Mouse (Mus musculus) ES-Bruce4 (cell line): ENCODE data around the gene Prkar1a. TPM values are rescaled to one million over a fixed set of nuclear protein-coding genes. Genes with fewer than 3 reads are reported as not detected.

ENCODE experiments used
- H3K27ac ChIP-seq: 2 replicates; pipeline ENCODE4 v1.5.1; 2012; ENCODE audit warnings: low read length, inconsistent platforms; ENCODE audit not compliant: insufficient read depth
- H3K27me3 ChIP-seq: 2 replicates; pipeline ENCODE4 v1.6.1; 2012; ENCODE audit warnings: mild to moderate bottlenecking, low read length, inconsistent platforms; ENCODE audit not compliant: control insufficient read depth, poor library complexity, insufficient read depth, severe bottlenecking
- H3K36me3 ChIP-seq: 2 replicates; pipeline ENCODE4 v1.6.1; 2012; ENCODE audit warnings: inconsistent platforms, mild to moderate bottlenecking, low read length, moderate library complexity; ENCODE audit not compliant: control insufficient read depth, poor library complexity, insufficient read depth, severe bottlenecking
- H3K4me1 ChIP-seq: one replicate; pipeline ENCODE4 v1.8.1; 2011; ENCODE audit warnings: low read length; ENCODE audit not compliant: control insufficient read depth, insufficient read depth
- H3K4me3 ChIP-seq: 2 replicates; pipeline ENCODE4 v1.5.1; 2011; ENCODE audit warnings: low read depth, mild to moderate bottlenecking, low read length
- H3K9ac ChIP-seq: 2 replicates; pipeline ENCODE4 v1.6.1; 2012; ENCODE audit warnings: low read depth, mild to moderate bottlenecking, inconsistent platforms; ENCODE audit not compliant: poor library complexity, severe bottlenecking
- H3K9me3 ChIP-seq: replicated peaks from 2 replicates; pipeline ENCODE4 v1.6.1; 2012; ENCODE audit warnings: mild to moderate bottlenecking, low read length, inconsistent platforms; ENCODE audit not compliant: control insufficient read depth, poor library complexity, insufficient read depth, severe bottlenecking
- CTCF ChIP-seq: IDR thresholded peaks from one replicate; pipeline ENCODE4 v1.8.1; 2011; ENCODE audit warnings: low read depth, low read length
- EP300 ChIP-seq: IDR thresholded peaks from 2 replicates; pipeline ENCODE4 v1.6.1; 2011; ENCODE audit warnings: low read depth, low read length; ENCODE audit not compliant: insufficient read depth
- POLR2A ChIP-seq: IDR thresholded peaks from one replicate; pipeline ENCODE4 v1.8.1; 2011; ENCODE audit warnings: low read length; ENCODE audit not compliant: insufficient read depth
- polyA plus RNA-seq: library from polyadenylated mRNA; stranded (reverse); fragments of >200 nt; gene quantifications from 2 replicates; pipeline ENCODE4 v1.2.4, GENCODE M21; 2011; ENCODE audit warnings: low read depth; ENCODE audit not compliant: missing spikeins, insufficient read depth, insufficient read length

Prkar1a gene
- polyA plus RNA-seq, 1 experiment, result 98.3 TPM

DNA sequence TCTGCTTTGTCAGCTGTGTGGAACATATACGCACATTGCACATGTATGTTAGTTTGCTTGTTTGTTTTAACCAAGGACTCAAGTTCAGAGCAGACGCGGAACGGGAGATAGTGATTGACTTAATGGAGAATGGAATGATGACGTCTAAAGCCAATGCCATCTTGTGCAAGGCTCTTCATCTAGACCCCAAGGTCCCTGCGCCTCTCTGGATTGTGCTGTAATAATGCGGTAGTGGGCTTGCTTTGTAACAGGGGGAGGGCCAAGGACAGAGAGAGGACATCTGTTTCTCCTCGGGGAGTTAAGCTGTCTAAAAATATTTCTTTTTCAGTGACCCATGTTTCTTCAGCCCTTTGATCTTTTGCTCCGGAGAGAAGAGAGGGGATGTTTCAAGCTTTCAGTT lies 14.3 kb upstream of the Prkar1a start:
- H3K4me1 ChIP-seq, result no peaks in the 10 kb centered on the region
- H3K27ac ChIP-seq, result no peak overlapping the region
- no peaks in the 10 kb centered on the region for H3K36me3 ChIP-seq
- H3K9me3 ChIP-seq, result no peaks in the 10 kb centered on the region
- no peak overlapping the region for H3K9ac ChIP-seq
- TF ChIP-seq POLR2A (no peak), EP300 (no peak), CTCF (no peak)
- H3K27me3 ChIP-seq, result no peaks in the 10 kb centered on the region
- H3K4me3 ChIP-seq, result no peak overlapping the region

DNA sequence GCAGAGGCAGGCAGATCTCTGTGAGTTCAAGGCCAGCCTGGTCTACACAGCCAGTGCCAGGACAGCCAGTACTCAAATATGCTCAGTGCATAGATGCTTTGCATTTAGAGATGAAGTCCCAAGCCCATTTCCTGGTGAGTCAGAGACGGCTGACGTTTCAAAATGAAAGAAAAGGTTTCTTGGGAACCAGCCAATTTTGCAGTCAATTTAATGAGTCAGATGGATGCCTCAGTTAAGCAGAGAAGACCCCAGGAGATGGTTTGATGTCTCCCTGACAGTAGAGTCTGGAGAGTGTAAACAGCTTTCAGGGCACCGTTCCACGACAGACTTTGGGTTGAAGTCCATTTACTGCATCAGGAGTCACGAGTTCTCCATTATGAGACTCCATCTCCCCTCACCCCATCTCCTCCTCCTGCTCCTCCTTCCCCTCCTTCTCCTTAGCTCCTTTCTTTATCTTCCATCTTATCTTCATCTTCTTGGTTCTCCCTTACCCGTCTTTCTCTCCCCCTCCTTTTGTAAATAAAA lies 13.3 kb upstream of the Prkar1a start:
- no peak overlapping the region for H3K4me3 ChIP-seq
- TF ChIP-seq CTCF, result no peak
- TF ChIP-seq EP300, result no peak
- TF ChIP-seq POLR2A, result no peak
- H3K27ac ChIP-seq, result no peak overlapping the region
- no peak overlapping the region for H3K9ac ChIP-seq
- H3K36me3 ChIP-seq, result no peaks in the 10 kb centered on the region
- no peaks in the 10 kb centered on the region for H3K4me1 ChIP-seq
- H3K9me3 ChIP-seq, result no peaks in the 10 kb centered on the region
- H3K27me3 ChIP-seq, result no peaks in the 10 kb centered on the region

DNA sequence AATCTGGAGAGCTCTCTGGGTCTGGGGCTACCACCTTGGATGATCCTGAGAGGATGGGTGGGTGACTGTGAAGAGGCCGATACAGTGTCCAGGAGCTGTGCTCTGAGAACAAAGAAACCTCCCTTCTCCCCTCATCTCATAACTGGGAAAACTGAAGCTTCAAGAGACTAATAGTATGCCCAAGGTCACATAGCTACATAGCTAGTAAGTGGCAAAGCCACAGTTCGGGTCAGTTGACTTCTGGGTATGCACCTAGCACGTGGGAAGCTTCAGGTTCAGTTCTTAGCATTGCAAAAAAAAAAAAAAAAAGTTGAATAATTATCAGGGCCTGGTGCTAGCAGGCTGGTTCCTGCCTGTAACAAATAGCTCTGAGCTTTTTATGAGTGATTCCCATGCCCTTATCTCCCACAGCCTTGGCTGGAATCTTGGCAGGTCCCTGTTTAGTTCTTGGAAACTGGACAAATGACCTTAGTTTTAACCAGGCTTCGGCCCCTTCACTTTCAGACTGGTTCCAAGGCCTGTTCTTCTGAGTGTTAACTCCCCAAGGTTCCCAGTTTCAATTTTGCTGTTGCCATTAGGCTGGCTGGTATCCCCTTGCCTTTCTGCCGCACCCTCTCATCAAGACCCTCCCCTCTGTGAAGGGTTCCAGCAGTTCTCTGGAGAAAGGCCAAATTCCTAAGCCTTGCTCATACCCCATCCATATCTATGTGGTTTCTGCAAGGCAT lies 7.5 kb upstream of the Prkar1a start:
- no peak overlapping the region for H3K27ac ChIP-seq
- no peaks in the 10 kb centered on the region for H3K36me3 ChIP-seq
- H3K9me3 ChIP-seq, result no peaks in the 10 kb centered on the region
- H3K4me3 ChIP-seq, result no peak overlapping the region
- no peaks in the 10 kb centered on the region for H3K4me1 ChIP-seq
- H3K27me3 ChIP-seq, result no peaks in the 10 kb centered on the region
- TF ChIP-seq EP300 (no peak), POLR2A (no peak), CTCF (no peak)
- no peak overlapping the region for H3K9ac ChIP-seq

DNA sequence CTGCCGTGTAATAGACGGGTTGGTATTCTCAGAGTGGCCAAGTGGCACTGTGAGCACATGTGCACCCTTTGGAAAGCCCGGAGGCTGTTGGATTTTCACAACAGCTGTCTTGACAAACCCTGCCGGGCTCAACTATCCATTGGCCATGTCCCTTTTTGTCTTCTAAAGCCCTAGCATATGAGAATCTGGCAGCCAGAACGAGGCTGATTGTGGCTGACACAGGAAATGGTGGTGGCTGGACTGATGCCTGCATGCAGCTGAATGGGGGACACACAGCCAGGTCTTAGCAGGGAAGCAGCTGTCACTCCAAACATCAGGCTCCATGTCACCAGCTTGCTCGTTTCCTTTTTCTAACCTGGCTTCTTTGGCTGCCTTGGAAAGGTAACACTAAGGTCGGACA lies 695 bp upstream of the Prkar1a start:
- Histone ChIP-seq H3K27ac (no peak overlapping the region), H3K36me3 (no peaks in the 10 kb centered on the region), H3K27me3 (no peaks in the 10 kb centered on the region), H3K4me1 (no peaks in the 10 kb centered on the region), H3K9me3 (no peaks in the 10 kb centered on the region), H3K9ac (no peak overlapping the region), H3K4me3 (no peak overlapping the region)
- no peak for TF ChIP-seq CTCF
- TF ChIP-seq EP300, result no peak
- no peak for TF ChIP-seq POLR2A

DNA sequence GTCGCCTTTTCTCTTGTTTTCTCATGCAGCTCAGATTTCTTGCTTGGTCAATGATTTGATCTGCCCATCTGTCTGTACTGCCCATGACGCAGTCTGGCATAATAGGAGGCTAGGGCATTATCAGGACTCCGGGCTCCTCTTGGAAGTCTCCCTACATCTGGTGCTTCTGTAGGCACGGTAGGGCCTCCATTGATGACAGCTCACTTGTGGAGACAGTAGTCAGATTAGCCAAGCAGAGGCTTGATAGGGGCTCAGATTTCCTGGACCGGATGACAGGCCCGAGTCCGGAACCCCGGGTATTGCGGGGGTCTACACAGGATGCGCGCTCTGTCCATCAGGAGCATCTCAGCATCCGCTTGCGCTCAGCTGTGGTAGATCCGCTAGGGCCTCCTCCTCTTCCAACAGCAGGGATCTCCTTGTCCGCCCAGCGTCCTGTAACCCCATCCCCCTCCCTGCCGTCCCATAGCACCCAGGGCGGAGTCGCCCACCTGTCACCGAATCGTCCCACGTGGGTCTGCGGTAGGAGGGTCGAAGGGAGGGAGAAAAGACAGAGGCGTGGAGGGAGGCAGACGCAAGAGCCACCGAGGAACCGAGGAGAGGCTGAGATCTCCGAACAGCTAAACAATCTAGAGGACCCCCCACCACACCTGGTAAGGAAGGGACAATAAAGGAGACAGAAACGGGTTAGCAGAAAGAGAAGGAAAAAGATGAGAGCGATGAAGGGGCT lies 933 bp downstream of the Prkar1a start:
- H3K4me3 ChIP-seq, result peak overlapping the region; percentile 86
- TF ChIP-seq EP300 (no peak), CTCF (no peak), POLR2A (no peak)
- H3K27me3 ChIP-seq, result no peaks in the 10 kb centered on the region
- peak overlapping the region; percentile 96; the same call in 1 of the 2 replicates for H3K9ac ChIP-seq
- H3K9me3 ChIP-seq, result no peaks in the 10 kb centered on the region
- no peak overlapping the region for H3K27ac ChIP-seq
- peaks cover 9% of the 10 kb centered on the region for H3K36me3 ChIP-seq
- H3K4me1 ChIP-seq, result no peaks in the 10 kb centered on the region

DNA sequence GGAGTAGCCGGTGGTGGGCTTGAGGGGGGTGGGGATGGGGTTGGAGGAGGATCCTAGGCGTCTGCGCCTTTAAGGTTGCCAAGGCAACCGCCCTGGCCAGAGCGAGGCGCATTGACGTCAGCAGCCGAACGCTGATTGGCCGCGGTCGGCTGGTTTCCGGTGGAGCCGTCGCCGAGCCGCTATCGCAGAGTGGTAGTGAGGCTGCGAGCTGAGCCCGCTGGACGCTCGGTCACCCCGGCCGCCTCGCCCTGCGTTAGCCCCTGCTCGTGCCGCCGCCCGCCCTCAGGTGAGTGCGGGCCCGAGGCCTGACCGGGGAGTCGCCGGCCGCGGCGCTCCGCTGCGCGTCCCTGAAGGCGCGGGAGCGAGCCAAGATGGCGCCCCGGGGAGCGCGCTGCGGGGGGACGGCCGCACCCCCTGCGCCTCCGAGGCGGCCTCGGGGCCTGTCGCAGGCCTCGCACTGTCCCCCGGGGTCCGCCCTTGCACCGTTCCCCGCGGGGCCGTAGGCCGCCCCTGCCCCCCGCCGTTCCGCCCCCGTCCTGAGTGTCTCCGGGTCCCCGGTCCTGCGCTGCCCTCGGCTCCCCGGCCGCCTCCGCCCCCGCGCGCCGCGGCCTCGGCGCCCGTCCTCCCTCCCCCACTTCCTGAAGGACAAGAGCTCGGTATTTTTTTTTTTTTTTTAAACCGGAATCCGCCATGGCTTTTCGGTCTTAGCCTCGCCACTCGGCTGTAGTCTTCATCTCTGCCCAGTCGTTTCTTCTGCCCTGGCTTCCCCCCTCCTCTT lies 1.8 kb downstream of the Prkar1a start:
- Histone ChIP-seq H3K27ac (no peak overlapping the region), H3K9me3 (no peaks in the 10 kb centered on the region), H3K4me3 (peak overlapping the region; percentile 86), H3K4me1 (no peaks in the 10 kb centered on the region), H3K36me3 (peaks cover 13% of the 10 kb centered on the region), H3K9ac (peak overlapping the region; percentile 96), H3K27me3 (no peaks in the 10 kb centered on the region)
- no peak for TF ChIP-seq POLR2A
- TF ChIP-seq CTCF, result no peak
- TF ChIP-seq EP300, result no peak
